Mouse (Mus musculus) embryonic stem cell, embryonic (primary cell): Measurements from ENCODE around the gene Ddx41.

Experiments
- CTCF ChIA-PET, 4 experiments: fragments of 300-600 bp in 2 of 4; fragments of 350-600 bp in 2 of 4; sonication (Branson Sonifier 250); formaldehyde crosslinking; loops; one replicate each; lab custom pipeline; 2022; ENCODE audit warnings: inconsistent platforms in 2 of 4; lab: Charles Lee
- POLR2A ChIA-PET, 4 experiments: fragments of 300-600 bp in 2 of 4; fragments of 350-600 bp in 2 of 4; sonication (Branson Sonifier 250); formaldehyde crosslinking; loops; one replicate each; lab custom pipeline; 2022; ENCODE audit warnings: antibody characterized with exemption in 4 of 4, inconsistent platforms in 1 of 4; lab: Charles Lee

Ddx41 gene

DNA sequence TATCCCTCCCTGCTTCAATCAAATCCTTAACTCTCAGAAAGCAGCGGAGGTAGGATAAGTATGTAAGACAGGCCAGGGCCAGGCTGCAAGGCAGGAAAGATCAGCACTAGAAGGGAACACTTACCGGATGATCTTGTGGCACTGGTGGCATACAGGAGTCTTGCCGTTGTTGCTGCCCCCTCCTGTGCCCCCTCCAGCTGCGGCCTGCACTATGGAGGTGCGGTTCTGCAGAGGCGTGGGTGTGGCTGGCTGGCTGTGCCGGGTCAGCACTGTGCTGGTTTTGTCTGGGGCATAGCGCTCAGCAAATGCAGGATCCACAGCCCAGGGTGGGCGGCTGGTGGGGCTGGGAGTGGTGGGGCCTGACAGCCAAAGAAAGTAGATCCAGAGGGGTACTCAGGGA, 30.6 kb downstream of the Ddx41 start:
- CTCF ChIA-PET = interaction anchor here in 2 of 4 experiments (0.6 to 2.5 kb wide), 3 partner anchors 11 to 616 kb away, joined by 3 to 15 read pairs (median 3); no protein-coding TSS in a partner anchor

DNA sequence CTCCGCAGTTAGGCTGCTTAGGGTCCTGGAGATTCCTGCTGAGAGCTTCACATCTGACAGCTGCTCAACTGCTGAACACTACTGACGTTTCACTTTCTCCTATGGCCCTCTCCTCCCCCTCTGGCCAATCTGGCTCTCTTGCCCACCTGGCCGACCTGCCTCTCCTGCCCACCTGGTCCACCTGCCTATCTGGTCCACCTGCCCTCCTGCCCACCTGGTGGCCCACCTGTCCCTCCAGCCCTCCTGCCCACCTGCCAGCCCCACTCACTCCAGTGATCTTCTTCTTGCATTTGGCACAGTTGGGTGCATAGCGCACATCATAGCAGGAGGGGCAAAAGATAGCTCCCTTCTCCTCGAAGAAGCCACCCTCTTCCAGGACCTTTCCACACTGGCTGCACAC, 32.1 kb downstream of the Ddx41 start:
- ChIA-PET CTCF (interaction anchor here in 1 of 4 experiments (1.4 kb wide), 1 partner anchor 32 kb away, joined by 3 read pairs; the partner anchor contains the start of gene Ddx41), POLR2A (interaction anchor here in 1 of 4 experiments (0.6 to 0.9 kb wide), 3 partner anchors 8 to 267 kb away, joined by 3 read pairs; no protein-coding TSS in a partner anchor)

More for the DNA sequence above, 30.6 kb downstream of the Ddx41 start:
- POLR2A ChIA-PET = no interaction called here

DNA sequence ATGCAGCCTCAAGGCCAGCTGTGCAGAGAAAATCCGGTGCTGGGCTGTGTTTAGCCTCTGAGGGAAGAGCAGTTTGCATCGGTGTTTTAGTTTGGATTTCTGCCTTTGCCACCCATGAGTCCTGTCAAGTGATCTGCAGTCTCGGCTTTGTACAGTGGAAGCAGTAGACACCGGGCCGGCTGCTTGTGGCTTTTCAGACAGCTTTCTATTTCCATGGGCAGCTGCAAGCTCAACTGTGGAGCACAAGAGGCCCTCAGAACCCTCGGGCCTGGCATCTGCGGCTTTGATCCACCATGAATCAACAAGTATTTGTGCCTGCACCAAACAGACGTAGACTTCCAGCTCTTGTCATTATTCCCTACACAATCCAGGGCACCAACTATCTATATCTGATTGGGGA, 34.1 kb downstream of the Ddx41 start:
- ChIA-PET POLR2A (interaction anchor here in 2 of 4 experiments (0.6 to 2.0 kb wide), 4 partner anchors 9 to 363 kb away, joined by 3 to 10 read pairs (median 5); no protein-coding TSS in a partner anchor), CTCF (interaction anchor here in 1 of 4 experiments (1.0 kb wide), 1 partner anchor 110 kb away, joined by 3 read pairs; no protein-coding TSS in a partner anchor)

DNA sequence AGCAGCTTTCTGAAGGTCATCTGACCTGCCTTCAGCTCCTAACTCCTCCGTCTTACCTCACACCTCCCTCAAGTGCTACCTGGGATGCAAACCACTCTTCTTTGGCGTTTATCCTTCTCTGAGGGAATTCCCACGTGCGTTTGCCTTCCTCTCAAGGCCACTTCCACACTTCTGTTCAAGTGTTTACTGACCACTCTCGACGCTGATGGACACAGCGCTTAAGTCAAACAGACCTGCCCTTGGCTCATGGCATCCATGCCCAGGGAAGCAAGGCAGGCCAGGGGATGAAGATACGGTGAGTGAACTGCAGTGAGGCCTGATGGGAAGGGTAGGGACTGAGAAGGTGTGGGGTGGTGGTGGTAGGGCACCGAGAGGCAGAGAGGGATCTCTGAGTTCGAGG, 35.9 kb downstream of the Ddx41 start:
- ChIA-PET POLR2A (interaction anchor here in 2 of 4 experiments (0.6 to 1.7 kb wide), 4 partner anchors 8 to 14 kb away, joined by 3 to 6 read pairs (median 3); no protein-coding TSS in a partner anchor), CTCF (interaction anchor here in 1 of 4 experiments (0.6 kb wide), 1 partner anchor 134 kb away, joined by 3 read pairs; the partner anchor contains the start of gene Ddx46)

DNA sequence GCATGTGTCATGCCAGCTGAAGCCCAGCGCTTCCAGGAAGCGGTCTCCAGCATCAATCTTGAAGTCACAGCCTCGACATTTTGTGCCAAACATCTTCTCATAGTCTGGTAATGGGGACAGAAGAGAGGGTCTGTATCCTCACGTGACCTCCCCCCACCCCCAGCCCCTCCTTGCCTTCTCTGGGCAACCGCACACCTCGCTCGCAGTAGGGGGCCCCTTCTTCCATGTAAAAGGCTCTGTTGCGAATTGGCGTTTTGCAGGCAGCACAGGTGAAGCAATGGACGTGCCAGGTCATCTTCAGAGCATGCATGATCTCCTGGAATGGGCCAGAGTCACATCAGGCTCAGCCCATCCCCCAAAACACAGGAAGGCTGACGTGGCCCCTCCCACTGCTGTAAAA, 37.6 kb downstream of the Ddx41 start:
- ChIA-PET CTCF (no interaction called here), POLR2A (interaction anchor here in 3 of 4 experiments (0.6 to 3.0 kb wide), 4 partner anchors 10 to 54 kb away, joined by 3 to 15 read pairs (median 6); partner anchors contain the start of genes Dbn1 (in 1 of the 3) and Grk6 (in 1 of the 3))

DNA sequence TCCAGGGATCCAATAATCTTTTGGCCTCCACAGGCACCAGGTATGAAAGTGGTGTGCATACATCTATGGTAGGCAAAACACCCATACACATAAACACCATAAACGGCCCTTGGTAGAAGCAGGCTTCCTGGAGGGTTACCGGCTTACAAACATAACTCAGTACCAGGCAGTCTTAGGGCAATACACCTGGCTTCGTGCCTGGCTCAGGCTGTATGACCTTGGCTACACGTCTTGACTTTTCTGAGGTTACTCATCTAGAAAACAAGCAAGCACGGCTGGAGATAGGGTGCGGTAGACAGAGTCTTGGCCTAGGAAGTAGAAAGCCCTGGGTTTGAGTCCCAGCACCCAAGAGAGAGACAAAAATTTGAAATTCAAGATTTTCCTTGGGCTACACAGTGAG, 39.8 kb downstream of the Ddx41 start:
- ChIA-PET CTCF (interaction anchor here in 1 of 4 experiments (0.6 to 0.7 kb wide), 2 partner anchors 64 to 75 kb away, joined by 3 to 6 read pairs; no protein-coding TSS in a partner anchor), POLR2A (interaction anchor here in 1 of 4 experiments (1.0 to 1.1 kb wide), 2 partner anchors 14 to 16 kb away, joined by 4 to 5 read pairs; no protein-coding TSS in a partner anchor)

DNA sequence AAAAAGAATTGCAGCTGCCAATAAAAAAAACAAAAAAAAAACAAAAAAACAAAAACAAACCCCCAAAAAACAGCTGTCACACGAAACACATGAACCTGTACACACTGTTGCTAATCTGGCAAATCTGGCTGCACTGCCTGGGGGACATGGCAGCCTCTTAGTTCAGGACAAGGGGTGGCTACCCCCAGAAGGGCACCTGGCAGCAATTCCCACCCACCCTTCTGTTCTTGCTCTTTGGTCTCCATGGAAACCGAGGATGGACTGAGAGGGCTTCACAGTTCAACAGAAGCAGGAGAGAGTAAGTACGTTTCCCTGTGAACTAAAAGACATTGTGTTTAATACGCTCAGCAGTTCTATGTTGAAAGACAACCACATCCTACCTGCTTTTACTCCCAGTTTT, 40.8 kb downstream of the Ddx41 start:
- POLR2A ChIA-PET = interaction anchor here in 3 of 4 experiments (0.6 to 1.7 kb wide), 8 partner anchors 19 to 1037 kb away, joined by 3 to 6 read pairs (median 3); no protein-coding TSS in a partner anchor
- CTCF ChIA-PET = interaction anchor here in 3 of 4 experiments (0.6 to 0.7 kb wide), 4 partner anchors 27 to 354 kb away, joined by 3 to 5 read pairs (median 4); no protein-coding TSS in a partner anchor

DNA sequence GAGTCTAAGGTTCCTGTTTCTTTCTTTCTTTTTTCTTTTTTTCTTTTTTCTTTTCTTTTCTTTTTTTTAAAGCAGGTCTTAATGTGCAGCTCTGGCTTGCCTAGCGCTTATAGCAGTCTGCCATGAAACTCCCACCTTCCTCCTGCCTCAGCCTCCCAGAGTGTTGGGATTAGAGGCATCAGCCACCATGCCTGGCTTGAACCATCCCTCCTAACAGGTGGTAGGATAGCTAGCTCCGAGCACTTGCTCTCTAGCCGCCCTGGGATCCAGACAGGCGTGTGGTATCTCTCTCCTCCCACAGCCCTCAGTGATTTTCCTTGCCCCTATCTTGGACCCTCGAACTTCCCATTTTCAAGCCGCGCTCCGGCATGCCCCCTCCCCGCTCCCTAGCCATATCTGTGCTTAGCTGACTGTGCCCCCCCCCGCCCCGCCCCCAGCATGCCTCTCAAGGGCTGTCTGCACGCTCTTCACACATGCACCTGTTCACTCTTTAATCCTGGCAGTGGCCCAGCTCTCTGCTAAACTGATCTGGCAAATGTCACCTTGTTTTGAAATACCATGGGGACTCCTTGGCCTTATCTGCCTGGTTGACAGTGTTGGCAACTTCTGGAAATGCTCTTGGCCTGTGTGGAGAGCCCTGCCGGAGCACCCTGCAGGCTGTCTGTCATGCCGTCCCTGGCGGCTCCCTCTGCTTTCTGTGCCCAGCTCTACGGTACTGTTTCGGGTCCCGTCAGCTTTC, 41.4 kb downstream of the Ddx41 start:
- ChIA-PET POLR2A (interaction anchor here in 2 of 4 experiments (0.6 to 1.7 kb wide), 9 partner anchors 20 to 734 kb away, joined by 3 to 6 read pairs (median 3); partner anchors contain the start of gene Grk6 (in 2 of the 2)), CTCF (interaction anchor here in 1 of 4 experiments (0.6 to 0.7 kb wide), 2 partner anchors 51 to 354 kb away, joined by 4 to 5 read pairs; no protein-coding TSS in a partner anchor)

DNA sequence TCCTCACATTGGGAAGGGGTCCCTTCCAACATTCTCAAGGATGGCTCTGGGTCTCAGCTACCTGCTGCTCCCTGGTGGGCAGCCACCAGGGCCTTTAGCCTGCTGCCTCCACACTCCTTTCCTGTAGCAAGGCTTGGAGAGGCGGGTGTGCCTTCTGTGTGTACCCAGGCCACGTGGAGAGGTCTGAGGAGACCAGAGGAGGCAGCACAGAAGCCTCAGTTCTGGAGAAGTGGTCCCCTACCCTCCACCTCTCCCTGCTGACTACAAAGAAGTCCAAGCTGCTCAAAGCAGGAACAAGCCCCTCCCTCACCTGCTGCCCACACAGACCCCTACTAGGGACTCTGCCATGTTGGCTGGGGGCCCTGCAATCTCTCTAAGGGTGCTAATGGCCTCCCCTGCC, 42.2 kb downstream of the Ddx41 start:
- POLR2A ChIA-PET = interaction anchor here in 3 of 4 experiments (0.6 to 1.7 kb wide), 6 partner anchors 20 to 84 kb away, joined by 3 to 6 read pairs (median 3); partner anchors contain the start of gene Grk6 (in 2 of the 3)
- CTCF ChIA-PET = interaction anchor here in 2 of 4 experiments (0.7 to 1.1 kb wide), 2 partner anchors 73 to 76 kb away, joined by 3 to 4 read pairs; no protein-coding TSS in a partner anchor

DNA sequence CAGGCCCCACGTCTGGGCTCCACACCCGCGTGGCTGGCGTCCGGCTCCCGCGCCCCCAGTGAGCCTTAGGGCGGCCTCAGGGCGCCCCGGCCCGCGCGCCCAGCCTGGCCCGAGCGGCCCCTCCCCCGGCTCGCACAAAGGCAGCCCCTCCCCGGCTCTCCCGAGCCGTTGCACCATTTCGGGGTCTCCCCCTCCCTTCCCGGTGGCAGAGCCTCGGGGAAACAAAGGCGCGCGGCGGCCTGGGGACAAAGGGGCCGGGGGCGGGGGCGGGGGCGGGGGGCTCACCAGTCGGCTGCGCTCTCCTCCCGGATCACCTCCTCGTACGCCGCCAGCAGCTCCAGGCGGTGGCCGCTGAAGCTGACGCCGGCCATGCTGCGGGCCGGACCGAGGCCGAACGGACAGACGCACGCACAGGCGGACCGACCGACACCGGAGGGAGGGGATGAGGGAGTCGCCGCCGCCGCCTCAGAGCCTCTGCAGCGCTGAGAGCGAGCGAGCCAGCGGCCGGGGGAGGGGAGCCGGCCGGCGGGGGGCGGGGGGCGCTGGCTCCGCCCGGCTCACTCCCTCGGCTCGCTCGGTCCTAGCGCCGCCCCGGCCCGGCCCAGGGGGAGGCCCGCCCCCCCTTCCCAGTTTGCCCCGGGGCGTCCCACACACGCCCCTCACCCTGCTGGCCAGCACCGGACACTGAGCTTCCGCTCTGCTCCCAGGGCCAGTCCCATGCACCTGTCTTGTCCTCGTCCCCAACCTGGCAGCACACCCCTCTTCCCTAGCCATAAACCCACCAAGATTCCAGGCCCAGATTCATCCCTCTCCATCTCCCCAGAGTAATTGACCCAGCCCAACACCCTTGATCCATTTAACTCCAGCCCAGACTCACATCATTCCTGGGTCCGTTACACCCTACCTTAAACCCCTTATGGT, 48.6 kb downstream of the Ddx41 start, which contains the start of gene Dbn1:
Gene Dbn1, minus strand, starts transcription at position 534 of the 921 bp plus-strand sequence.
- ChIA-PET CTCF (interaction anchor here in 2 of 4 experiments (1.3 to 2.6 kb wide), 4 partner anchors 15 to 70 kb away, joined by 3 to 9 read pairs (median 3); no protein-coding TSS in a partner anchor), POLR2A (interaction anchor here in 3 of 4 experiments (0.6 to 3.2 kb wide), 8 partner anchors 9 to 82 kb away, joined by 3 to 15 read pairs (median 4); partner anchors contain the start of gene Ddx41 (in 1 of the 3))

DNA sequence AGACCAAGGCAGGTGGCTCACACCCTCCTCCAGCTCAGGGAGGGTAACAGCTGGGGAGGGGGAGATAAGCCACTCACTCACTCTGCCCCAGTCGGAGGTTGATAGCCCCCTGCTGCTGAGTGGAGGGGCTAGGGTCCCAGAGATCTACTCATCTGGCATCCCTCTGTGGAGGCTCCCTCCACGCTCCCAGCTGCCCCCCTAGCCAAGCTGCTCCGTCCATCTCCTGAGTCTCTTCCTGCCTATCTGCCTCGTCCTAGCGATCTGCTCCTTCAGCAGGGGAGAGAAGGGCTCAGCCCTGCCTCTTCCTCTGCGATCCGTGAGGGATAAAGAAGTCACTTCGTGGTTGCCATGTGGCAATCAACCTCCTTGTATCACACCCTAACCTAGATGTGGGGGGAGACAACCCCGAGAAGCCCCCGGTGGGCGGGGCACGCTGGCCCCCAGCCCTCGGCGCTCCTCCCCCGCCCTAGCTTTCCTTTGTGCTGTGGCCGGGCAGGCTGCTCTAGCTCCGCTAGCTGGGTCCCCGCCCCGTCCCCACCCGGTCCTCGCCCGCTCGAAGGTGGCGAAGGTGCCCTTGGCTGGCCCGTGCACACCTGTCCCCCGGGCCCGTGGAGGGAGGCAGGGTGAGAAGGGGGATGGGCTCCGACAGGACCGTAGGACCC, 49.4 kb downstream of the Ddx41 start:
- CTCF ChIA-PET = interaction anchor here in 2 of 4 experiments (0.5 to 1.4 kb wide), 3 partner anchors 24 to 69 kb away, joined by 3 to 4 read pairs (median 3); no protein-coding TSS in a partner anchor
- POLR2A ChIA-PET = interaction anchor here in 2 of 4 experiments (0.8 to 1.5 kb wide), 4 partner anchors 22 to 159 kb away, joined by 3 to 5 read pairs (median 3); no protein-coding TSS in a partner anchor

DNA sequence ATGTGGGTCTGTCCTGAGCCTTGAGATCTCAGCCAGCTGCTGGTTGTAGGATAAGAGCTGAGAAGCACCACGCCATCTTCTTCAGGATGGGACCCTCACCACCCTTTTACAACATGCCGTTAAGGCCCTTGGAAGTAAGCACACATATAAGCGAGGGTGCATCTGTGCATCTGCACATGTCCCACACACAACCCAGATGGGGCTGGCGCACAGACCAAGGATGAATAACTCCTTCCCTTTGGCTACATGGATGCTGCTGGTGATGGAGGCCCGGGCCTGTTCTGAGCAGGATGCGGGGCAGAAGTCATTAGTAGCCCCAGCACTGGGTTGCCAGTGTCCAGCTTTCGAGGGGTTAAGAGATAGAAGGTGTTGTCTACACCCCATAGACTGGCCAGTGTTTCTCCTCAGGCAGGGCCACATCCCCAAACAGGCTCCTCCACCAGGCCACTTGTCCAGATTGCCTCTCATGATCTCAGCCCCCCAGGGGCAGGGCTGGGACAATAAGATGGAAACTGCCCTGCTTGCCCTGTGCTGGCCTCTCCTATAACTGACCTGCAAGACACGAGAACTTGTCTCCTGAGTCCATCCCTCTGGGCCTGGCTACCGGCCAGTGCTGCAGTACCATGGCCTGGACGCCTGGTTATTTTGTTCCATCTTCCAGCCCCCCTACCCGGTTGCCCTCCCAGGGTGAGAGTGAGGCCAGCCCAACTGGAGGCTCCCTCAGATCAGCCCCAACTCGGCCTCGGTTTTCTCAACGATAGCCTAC, 50.2 kb downstream of the Ddx41 start:
- POLR2A ChIA-PET = interaction anchor here in 2 of 4 experiments (0.8 to 1.0 kb wide), 3 partner anchors 36 to 158 kb away, joined by 3 read pairs; no protein-coding TSS in a partner anchor

DNA sequence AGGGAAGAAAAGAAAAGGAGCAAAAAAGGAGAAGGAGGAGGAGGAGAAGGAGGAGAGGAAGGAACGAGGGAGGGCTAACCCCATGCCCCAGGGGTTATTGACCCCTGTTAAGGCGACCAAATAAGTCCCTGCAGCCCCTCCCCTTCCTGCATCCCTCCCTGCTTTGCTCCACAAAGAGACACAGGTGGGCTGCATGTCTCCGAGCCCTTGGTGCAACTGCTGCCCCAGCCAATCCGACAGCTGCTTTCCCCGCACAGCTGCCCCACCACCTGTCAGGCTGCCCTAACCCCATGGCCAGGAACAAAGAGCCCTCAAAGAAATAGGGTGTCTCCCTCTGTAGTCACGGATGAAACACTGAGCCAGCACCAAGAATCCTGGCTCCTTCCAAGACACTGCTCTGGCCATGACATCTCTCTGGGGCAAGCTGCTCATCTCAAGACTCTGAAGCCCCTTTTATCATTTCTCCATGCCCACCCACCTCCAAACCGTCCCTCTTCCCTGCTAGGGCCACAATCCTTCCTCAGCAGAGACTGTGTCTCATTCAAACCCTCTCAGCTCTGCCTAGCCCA, 51.9 kb downstream of the Ddx41 start:
- CTCF ChIA-PET = interaction anchor here in 1 of 4 experiments (0.5 to 1.3 kb wide), 2 partner anchors 53 to 242 kb away, joined by 3 to 4 read pairs; partner anchors contain the start of gene Ddx41
- POLR2A ChIA-PET = no interaction called here

More for the DNA sequence above, 50.2 kb downstream of the Ddx41 start:
- CTCF ChIA-PET = interaction anchor here in 1 of 4 experiments (1.0 to 1.3 kb wide), 2 partner anchors 15 to 69 kb away, joined by 3 read pairs; no protein-coding TSS in a partner anchor

DNA sequence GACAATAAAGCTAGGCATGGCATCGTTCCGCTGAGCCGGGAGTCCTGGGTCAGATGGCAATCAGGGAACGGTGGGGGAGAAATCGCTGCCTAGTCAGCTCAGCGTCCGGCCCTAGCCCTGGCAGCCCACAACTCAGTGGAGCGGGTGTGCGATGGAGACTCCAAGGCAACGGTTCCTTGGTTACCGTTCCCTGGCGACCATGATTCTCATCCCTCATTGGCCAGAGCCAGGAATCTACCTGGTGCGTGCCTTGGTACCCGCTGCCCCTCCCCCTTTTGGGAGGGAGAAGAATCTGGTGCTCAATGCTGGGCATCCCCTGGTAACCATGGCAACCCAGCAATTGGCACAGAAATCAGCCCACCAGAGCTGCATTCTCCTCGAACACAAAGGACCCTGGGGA, 52.9 kb downstream of the Ddx41 start:
- CTCF ChIA-PET = interaction anchor here (0.5 to 1.3 kb wide), 7 partner anchors 11 to 683 kb away, joined by 3 to 11 read pairs (median 4); partner anchors contain the start of gene Ddx41 (in 1 of the 4)
- POLR2A ChIA-PET = interaction anchor here in 2 of 4 experiments (0.7 to 1.5 kb wide), 6 partner anchors 38 to 726 kb away, joined by 3 to 4 read pairs (median 4); no protein-coding TSS in a partner anchor

DNA sequence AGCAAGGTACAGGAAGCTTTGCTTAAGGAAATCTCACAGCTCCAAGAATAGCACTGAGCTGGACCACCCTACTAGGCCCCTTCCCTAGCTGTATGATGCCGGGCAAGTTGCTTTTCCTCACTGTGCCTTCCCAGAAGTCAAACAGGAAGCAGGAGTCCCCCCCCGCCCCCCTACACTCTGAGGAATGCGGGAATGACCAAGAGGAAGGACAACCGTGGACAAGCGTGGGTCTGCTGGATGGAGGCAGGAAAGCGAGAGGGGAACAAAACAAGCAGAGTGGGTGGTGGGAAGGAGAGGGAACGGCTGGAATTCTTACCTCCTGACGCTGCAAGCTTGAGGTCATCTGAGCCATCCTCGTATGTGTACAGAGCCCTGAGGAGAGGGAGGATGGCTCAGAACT, 53.4 kb downstream of the Ddx41 start:
- POLR2A ChIA-PET = interaction anchor here in 2 of 4 experiments (0.7 to 1.5 kb wide), 6 partner anchors 38 to 727 kb away, joined by 3 to 4 read pairs (median 4); no protein-coding TSS in a partner anchor
- CTCF ChIA-PET = interaction anchor here in 3 of 4 experiments (0.5 to 1.6 kb wide), 7 partner anchors 10 to 684 kb away, joined by 3 to 11 read pairs (median 4); no protein-coding TSS in a partner anchor
